Comparison of ENCODE assay signal across 8 mouse cellular contexts in genomic region chr10:95894856-95895386, GRCm38 (mm10). TPM values are rescaled to one million over a fixed set of nuclear protein-coding genes. Genes with fewer than 3 reads are reported as not detected.
DNase-seq lines count a peak whose midpoint lies in the region; ATAC-seq and TF ChIP-seq lines count a peak whose summit lies in the region.

No protein-coding gene starts in this region.

- peak; percentile 42 for TF ChIP-seq CTCF in C2C12 (IDR thresholded peaks at IDR 0.05; ENCODE audit: control insufficient read depth, insufficient read depth, insufficient read length)

- H3K9me3 ChIP-seq in embryonic facial prominence, embryonic 13.5 days, result no peaks in the 10 kb centered on the region
- no peaks in the 10 kb centered on the region for H3K9me3 ChIP-seq in heart, embryonic 11.5 days (replicated peaks; ENCODE audit: control insufficient read depth, low read length)
- H3K9me3 ChIP-seq in kidney, embryonic 15.5 days (replicated peaks), result no peaks in the 10 kb centered on the region
- H3K9me3 ChIP-seq in limb, embryonic 14.5 days (ENCODE audit: control insufficient read depth, low read length), result no peaks in the 10 kb centered on the region
- H3K9me3 ChIP-seq in midbrain, embryonic 14.5 days (ENCODE audit: control insufficient read depth, low read length), result no peaks in the 10 kb centered on the region

- peaks cover 9% of the 10 kb centered on the region for H3K4me1 ChIP-seq in embryonic facial prominence, embryonic 13.5 days
- no peaks in the 10 kb centered on the region; the same call in 1 of the 2 replicates for H3K4me1 ChIP-seq in heart, embryonic 11.5 days (ENCODE audit: control insufficient read depth, insufficient read depth, low read length)
- H3K4me1 ChIP-seq in kidney, embryonic 15.5 days, result 0 out of 2 replicates have a peak, but pooled peaks cover 9% of the 10 kb centered on the region
- H3K4me1 ChIP-seq in limb, embryonic 14.5 days (ENCODE audit: control insufficient read depth, insufficient read depth, low read length), result 0 out of 2 replicates have a peak, but pooled peaks cover 6% of the 10 kb centered on the region
- no peaks in the 10 kb centered on the region for H3K4me1 ChIP-seq in midbrain, embryonic 14.5 days (ENCODE audit: control insufficient read depth, insufficient read depth, low read length)

- WGBS in embryonic facial prominence, embryonic 13.5 days, result 45% methylated on average over 10 of the region's 10 CpGs
- WGBS in heart, embryonic 11.5 days (ENCODE audit: insufficient replicate concordance), result 31% methylated on average over 10 of the region's 10 CpGs
- WGBS in kidney, embryonic 15.5 days, result 44% methylated on average over 10 of the region's 10 CpGs
- WGBS in limb, embryonic 14.5 days, result 41% methylated on average over 10 of the region's 10 CpGs
- 42% methylated on average over 10 of the region's 10 CpGs for WGBS in midbrain, embryonic 14.5 days

- DNase-seq in adrenal gland, postnatal 36 days, result peak; percentile 50 to 70
- DNase-seq in limb, embryonic 14.5 days (ENCODE audit: low spot score), result peak; percentile 74
- peak; percentile 85 for DNase-seq in midbrain, embryonic 14.5 days
- peak; percentile 11 to 45 for DNase-seq in spleen, postnatal 10 days (ENCODE audit: low spot score in 2 of 2)

- TF ChIP-seq POLR2A in limb, embryonic 14.5 days (IDR thresholded peaks at IDR 0.05; ENCODE audit: borderline replicate concordance, extremely low read depth, insufficient read depth, insufficient read length), result no peak

- no peaks in the 10 kb centered on the region for H3K79me2 ChIP-seq in C2C12 (ENCODE audit: control insufficient read depth, insufficient read depth)

- H3ac ChIP-seq in C2C12 (ENCODE audit: control insufficient read depth, insufficient read length, low read depth), result no peak overlapping the region

- H3K9ac ChIP-seq in embryonic facial prominence, embryonic 13.5 days, result peak overlapping the region; percentile 59; the same call in 1 of the 2 replicates
- peak overlapping the region; percentile 68 for H3K9ac ChIP-seq in heart, embryonic 11.5 days (ENCODE audit: low read depth, low read length)
- no peak overlapping the region for H3K9ac ChIP-seq in kidney, embryonic 15.5 days
- H3K9ac ChIP-seq in limb, embryonic 14.5 days (ENCODE audit: low read depth, low read length, severe bottlenecking), result peak overlapping the region; percentile 43; the same call in 1 of the 2 replicates
- H3K9ac ChIP-seq in midbrain, embryonic 14.5 days (replicated peaks; ENCODE audit: low read length), result peak overlapping the region; percentile 36; the same call in 1 of the 2 replicates

- H3K4me2 ChIP-seq in embryonic facial prominence, embryonic 13.5 days, result peak overlapping the region; percentile 60
- peak overlapping the region; percentile 80 for H3K4me2 ChIP-seq in heart, embryonic 11.5 days
- H3K4me2 ChIP-seq in kidney, embryonic 15.5 days, result peak overlapping the region; percentile 56
- peak overlapping the region; percentile 53 for H3K4me2 ChIP-seq in limb, embryonic 14.5 days (replicated peaks; ENCODE audit: low read depth, low read length, severe bottlenecking)
- peak overlapping the region; percentile 52 for H3K4me2 ChIP-seq in midbrain, embryonic 14.5 days (ENCODE audit: low read length)

- no peak overlapping the region for H3K27ac ChIP-seq in embryonic facial prominence, embryonic 13.5 days
- H3K27ac ChIP-seq in heart, embryonic 11.5 days (ENCODE audit: low read depth, low read length), result no peak overlapping the region
- H3K27ac ChIP-seq in kidney, embryonic 15.5 days, result no peak overlapping the region
- no peak overlapping the region for H3K27ac ChIP-seq in limb, embryonic 14.5 days (replicated peaks; ENCODE audit: low read depth, low read length)
- no peak overlapping the region for H3K27ac ChIP-seq in midbrain, embryonic 14.5 days (replicated peaks; ENCODE audit: low read depth, low read length)

- H3K36me3 ChIP-seq in C2C12 (ENCODE audit: control insufficient read depth, insufficient read depth), result no peaks in the 10 kb centered on the region
- H3K36me3 ChIP-seq in embryonic facial prominence, embryonic 13.5 days, result no peaks in the 10 kb centered on the region
- no peaks in the 10 kb centered on the region for H3K36me3 ChIP-seq in heart, embryonic 11.5 days (ENCODE audit: control insufficient read depth, insufficient read depth, low read length)
- H3K36me3 ChIP-seq in kidney, embryonic 15.5 days, result no peaks in the 10 kb centered on the region
- no peaks in the 10 kb centered on the region for H3K36me3 ChIP-seq in limb, embryonic 14.5 days (ENCODE audit: control insufficient read depth, insufficient read depth, low read length)
- H3K36me3 ChIP-seq in midbrain, embryonic 14.5 days (ENCODE audit: control insufficient read depth, insufficient read depth, low read length), result no peaks in the 10 kb centered on the region

- H3K27me3 ChIP-seq in C2C12 (ENCODE audit: control insufficient read depth, insufficient read depth, insufficient read length), result no peaks in the 10 kb centered on the region
- H3K27me3 ChIP-seq in embryonic facial prominence, embryonic 13.5 days, result no peaks in the 10 kb centered on the region
- H3K27me3 ChIP-seq in heart, embryonic 11.5 days (ENCODE audit: control insufficient read depth, insufficient read depth, low read length), result no peaks in the 10 kb centered on the region
- H3K27me3 ChIP-seq in kidney, embryonic 15.5 days, result 0 out of 2 replicates have a peak, but pooled peaks cover 4% of the 10 kb centered on the region
- no peaks in the 10 kb centered on the region for H3K27me3 ChIP-seq in limb, embryonic 14.5 days (ENCODE audit: control insufficient read depth, insufficient read depth, low read length)
- 0 out of 2 replicates have a peak, but pooled peaks cover 3% of the 10 kb centered on the region for H3K27me3 ChIP-seq in midbrain, embryonic 14.5 days (ENCODE audit: control insufficient read depth, insufficient read depth, low read length)

- H3K79me3 ChIP-seq in C2C12 (ENCODE audit: low read depth), result no peaks in the 10 kb centered on the region

- H3K4me3 ChIP-seq in C2C12 (ENCODE audit: insufficient read depth, poor library complexity, severe bottlenecking), result no peak overlapping the region
- peak overlapping the region; percentile 37 for H3K4me3 ChIP-seq in embryonic facial prominence, embryonic 13.5 days
- H3K4me3 ChIP-seq in heart, embryonic 11.5 days (ENCODE audit: low read depth, low read length), result peak overlapping the region; percentile 42
- peak overlapping the region; percentile 33 for H3K4me3 ChIP-seq in kidney, embryonic 15.5 days (replicated peaks)
- peak overlapping the region; percentile 31 for H3K4me3 ChIP-seq in limb, embryonic 14.5 days (replicated peaks; ENCODE audit: low read length)
- H3K4me3 ChIP-seq in midbrain, embryonic 14.5 days (replicated peaks; ENCODE audit: low read depth, low read length), result peak overlapping the region; percentile 22

- ATAC-seq in embryonic facial prominence, embryonic 13.5 days (ENCODE audit: insufficient number of reproducible peaks, insufficient read depth, low FRiP score, low TSS enrichment, low read depth), result no peak
- ATAC-seq in heart, embryonic 11.5 days (replicated peaks; ENCODE audit: insufficient number of reproducible peaks, low FRiP score, low TSS enrichment), result no peak; the same call in 1 of the 2 replicates
- ATAC-seq in kidney, embryonic 15.5 days (replicated peaks; ENCODE audit: low FRiP score), result peak; percentile 79; the same call in 1 of the 2 replicates
- ATAC-seq in limb, embryonic 14.5 days (ENCODE audit: low FRiP score, low read depth), result 0 out of 2 replicates have a peak, but pooled peaks have one; percentile 65
- peak; percentile 64 for ATAC-seq in midbrain, embryonic 14.5 days (ENCODE audit: low FRiP score, low TSS enrichment)

TF ChIP-seq in C2C12, 6 proteins besides CTCF, POLR2A, EP300 and RAD21:
- TF ChIP-seq FOSL1 (IDR thresholded peaks at IDR 0.05; ENCODE audit: insufficient read depth, low read length, poor library complexity, severe bottlenecking), result no peak
- TF ChIP-seq MAX (IDR thresholded peaks at IDR 0.05), result no peak
- TF ChIP-seq MYOD1 (IDR thresholded peaks at IDR 0.05; ENCODE audit: control insufficient read depth, insufficient read length, low read depth), result no peak
- no peak for TF ChIP-seq MYOG (IDR thresholded peaks at IDR 0.05; ENCODE audit: control insufficient read depth, extremely low read depth, insufficient read length)
- TF ChIP-seq USF1 (IDR thresholded peaks at IDR 0.05; ENCODE audit: low read depth), result no peak
- no peak for TF ChIP-seq CEBPB (IDR thresholded peaks at IDR 0.05; ENCODE audit: low read depth)

RNA-seq across cellular contexts. Expression of gene Eea1, which starts 45.5 kb away (rescaled TPM):
- 3.6 TPM for polyA plus RNA-seq in C2C12 (2012; fragmentation: generic; extraction: Trizol)
- 10 to 100 TPM; 27.0 to 42.1 TPM for total RNA-seq in adrenal gland, postnatal 36 days (2021)
- polyA plus RNA-seq in embryonic facial prominence, embryonic 13.5 days (2015; fragmentation: Nextera tagmentation; extraction: Ambion mirVana), result 20.3 and 21.5 TPM in 2 replicates
- polyA plus RNA-seq in heart, embryonic 11.5 days (2014; fragmentation: Nextera tagmentation; extraction: Ambion mirVana), result 16.6 and 21.5 TPM in 2 replicates
- 17.3 and 18.1 TPM in 2 replicates for polyA plus RNA-seq in kidney, embryonic 15.5 days (2015; fragmentation: Nextera tagmentation; extraction: Ambion mirVana)
- 10.1 and 11.4 TPM in 2 replicates for polyA plus RNA-seq in limb, embryonic 14.5 days (2012; rRNA removed)
- polyA plus RNA-seq in limb, embryonic 14.5 days (2014; fragmentation: Nextera tagmentation; extraction: Ambion mirVana), result 23.0 and 24.0 TPM in 2 replicates
- polyA plus RNA-seq in midbrain, embryonic 14.5 days (2014; fragmentation: Nextera tagmentation; extraction: Ambion mirVana), result 23.2 and 26.3 TPM in 2 replicates

RNA-seq across cellular contexts. Expression of gene Gm33543, which starts 52.2 kb away (rescaled TPM):
- not detected for polyA plus RNA-seq in C2C12 (2012; fragmentation: generic; extraction: Trizol)
- total RNA-seq in adrenal gland, postnatal 36 days (2021), result not detected
- not detected in 2 replicates for polyA plus RNA-seq in embryonic facial prominence, embryonic 13.5 days (2015; fragmentation: Nextera tagmentation; extraction: Ambion mirVana)
- polyA plus RNA-seq in heart, embryonic 11.5 days (2014; fragmentation: Nextera tagmentation; extraction: Ambion mirVana), result not detected in 2 replicates
- polyA plus RNA-seq in kidney, embryonic 15.5 days (2015; fragmentation: Nextera tagmentation; extraction: Ambion mirVana), result 0.09 and 0.18 TPM in 2 replicates
- not detected in 2 replicates for polyA plus RNA-seq in limb, embryonic 14.5 days (2012; rRNA removed)
- not detected in 2 replicates for polyA plus RNA-seq in limb, embryonic 14.5 days (2014; fragmentation: Nextera tagmentation; extraction: Ambion mirVana)
- polyA plus RNA-seq in midbrain, embryonic 14.5 days (2014; fragmentation: Nextera tagmentation; extraction: Ambion mirVana), result not detected in 2 replicates

Comparison
In these comparisons a context has a peak if more than half of its experiments do, and no peak if none do; other contexts are left out.
1. DNase-seq: peak in every context shown above with its lines; median percentile 85 in midbrain, embryonic 14.5 days; 74 in limb, embryonic 14.5 days; 60 in adrenal gland, postnatal 36 days; 28 in spleen, postnatal 10 days.
2. ATAC-seq: peak in kidney, embryonic 15.5 days (single experiment), limb, embryonic 14.5 days (single experiment) and midbrain, embryonic 14.5 days (single experiment); none in embryonic facial prominence, embryonic 13.5 days (single experiment) and heart, embryonic 11.5 days (single experiment).
3. Peak in every context shown above with its lines, with median percentiles within 50 percentile points of each other: H3K4me2 ChIP-seq.